Mouse (Mus musculus) CH12.LX (cell line): Measurements from ENCODE around the gene Serac1. TPM values are rescaled to one million over a fixed set of nuclear protein-coding genes. Genes with fewer than 3 reads are reported as not detected.

Experiments
- DNase-seq: peaks from one replicate; pipeline ENCODE4 v3.0.0-alpha.2; 2013; ENCODE audit errors: extremely low read depth
- H3K27ac ChIP-seq: 2 replicates; pipeline ENCODE4 v1.5.1; 2012; ENCODE audit warnings: low read depth, mild to moderate bottlenecking, control low read depth, moderate library complexity; ENCODE audit not compliant: insufficient read depth
- H3K27me3 ChIP-seq: replicated peaks from 2 replicates; pipeline ENCODE3; 2012; ENCODE audit warnings: inconsistent platforms
- H3K36me3 ChIP-seq, 2 experiments: replicated peaks in 1 of 2; 2 replicates each; pipeline versions ENCODE3 to v1.6.1; 2012; ENCODE audit warnings: inconsistent platforms in 1 of 2, low read length in 1 of 2, mild to moderate bottlenecking in 1 of 2, mixed read lengths in 1 of 2, moderate library complexity in 1 of 2; ENCODE audit not compliant: control insufficient read depth in 1 of 2, insufficient read depth in 1 of 2
- H3K4me1 ChIP-seq, 2 experiments: 2 replicates each; pipeline ENCODE4 v1.6.1; 2012; ENCODE audit warnings: inconsistent platforms in 1 of 2, moderate library complexity in 1 of 2; ENCODE audit not compliant: insufficient read depth in 2 of 2, control insufficient read depth in 1 of 2
- H3K4me2 ChIP-seq: 2 replicates; pipeline ENCODE4 v1.6.1; 2012; ENCODE audit warnings: low read depth, mild to moderate bottlenecking, control low read depth; ENCODE audit not compliant: poor library complexity, insufficient read depth, severe bottlenecking
- H3K4me3 ChIP-seq, 3 experiments: fragments of 150-350 bp in 1 of 3; sonication (generic) in 1 of 3; replicated peaks in 1 of 3; 2 replicates each; pipeline versions ENCODE3 to v1.5.1; 2011 to 2012; ENCODE audit warnings: low read depth in 2 of 3, low read length in 2 of 3, mild to moderate bottlenecking in 2 of 3, moderate library complexity in 2 of 3, control low read depth in 1 of 3, improper control_type of control experiment in 1 of 3, inconsistent platforms in 1 of 3, mixed read lengths in 1 of 3; ENCODE audit not compliant: poor library complexity in 1 of 3
- H3K79me2 ChIP-seq: replicated peaks from 2 replicates; pipeline ENCODE4 v1.6.1; 2012; ENCODE audit warnings: mild to moderate bottlenecking, moderate library complexity; ENCODE audit not compliant: control insufficient read depth, poor library complexity, insufficient read depth, severe bottlenecking; ENCODE audit errors: extremely low read depth
- H3K9ac ChIP-seq: 2 replicates; pipeline ENCODE4 v1.6.1; 2012; ENCODE audit warnings: low read depth, mild to moderate bottlenecking, control low read depth, moderate library complexity; ENCODE audit not compliant: insufficient read depth
- H3K9me3 ChIP-seq: replicated peaks from 2 replicates; pipeline ENCODE3; 2012; ENCODE audit warnings: low read length, inconsistent platforms, mixed read lengths
- BHLHE40 ChIP-seq: IDR thresholded peaks from 2 replicates; pipeline ENCODE4 v1.6.1; 2011; ENCODE audit warnings: mild to moderate bottlenecking, low read depth, low read length, improper control_type of control experiment
- CTCF ChIP-seq, 2 experiments: IDR thresholded peaks in 1 of 2; conservative IDR thresholded peaks in 1 of 2; 2 replicates each; pipeline ENCODE4 v1.5.1; 2011 to 2012; ENCODE audit warnings: low read depth in 2 of 2, low read length in 2 of 2, improper control_type of control experiment in 1 of 2, inconsistent platforms in 1 of 2, mild to moderate bottlenecking in 1 of 2, moderate library complexity in 1 of 2
- E2F4 ChIP-seq: IDR thresholded peaks from 2 replicates; pipeline ENCODE4 v1.6.1; 2011; ENCODE audit warnings: low read depth, low read length, improper control_type of control experiment; ENCODE audit not compliant: insufficient replicate concordance
- EP300 ChIP-seq: IDR thresholded peaks from 2 replicates; pipeline ENCODE4 v1.6.1; 2011; ENCODE audit warnings: low read length, improper control_type of control experiment
- ETS1 ChIP-seq: conservative IDR thresholded peaks from 2 replicates; pipeline ENCODE4 v1.6.1; 2012; ENCODE audit warnings: low read depth, mild to moderate bottlenecking, inconsistent platforms, low read length, improper control_type of control experiment, moderate library complexity
- IRF4 ChIP-seq: IDR thresholded peaks from 2 replicates; pipeline ENCODE4 v1.6.1; 2014; ENCODE audit warnings: low read depth, mild to moderate bottlenecking, inconsistent platforms, low read length, improper control_type of control experiment
- JUN ChIP-seq: IDR thresholded peaks from 2 replicates; pipeline ENCODE4 v1.6.1; 2011; ENCODE audit warnings: low read depth, mild to moderate bottlenecking, low read length, improper control_type of control experiment, moderate library complexity; ENCODE audit not compliant: insufficient read depth
- MAX ChIP-seq: IDR thresholded peaks from 2 replicates; pipeline ENCODE4 v1.6.1; 2011; ENCODE audit warnings: low read length, improper control_type of control experiment
- NELFE ChIP-seq: IDR thresholded peaks from 2 replicates; pipeline ENCODE4 v1.6.1; 2011; ENCODE audit warnings: low read depth, low read length, improper control_type of control experiment
- NRF1 ChIP-seq: IDR thresholded peaks from 2 replicates; pipeline ENCODE4 v1.6.1; 2014; ENCODE audit warnings: low read depth, mild to moderate bottlenecking, inconsistent platforms, low read length, improper control_type of control experiment, moderate library complexity
- PAX5 ChIP-seq: IDR thresholded peaks from 2 replicates; pipeline ENCODE4 v1.6.1; 2012; ENCODE audit warnings: low read length, inconsistent platforms, mixed read lengths
- POLR2AphosphoS2 ChIP-seq: IDR thresholded peaks from 2 replicates; pipeline ENCODE4 v1.6.1; 2011; ENCODE audit warnings: low read depth, low read length, improper control_type of control experiment
- SIN3A ChIP-seq: IDR thresholded peaks from 2 replicates; pipeline ENCODE4 v1.6.1; 2012; ENCODE audit warnings: low read length, improper control_type of control experiment, inconsistent platforms
- TCF12 ChIP-seq: IDR thresholded peaks from 2 replicates; pipeline ENCODE4 v1.6.1; 2014; ENCODE audit warnings: low read depth, mild to moderate bottlenecking, inconsistent platforms, low read length, improper control_type of control experiment
- ZMIZ1 ChIP-seq: IDR thresholded peaks from 2 replicates; pipeline ENCODE4 v1.6.1; 2012; ENCODE audit warnings: low read depth, mild to moderate bottlenecking, inconsistent platforms, low read length, improper control_type of control experiment
- dilution Hi-C: fragments of 300-500 bp; cut with MboI; formaldehyde crosslinking; loops from 2 replicates; pipeline ENCODE4 v1.14.3; 2020; ENCODE audit warnings: low sequenced_read_pairs; ENCODE audit not compliant: extremely low pct_unique_long_range_greater_than_20kb, extremely low pct_ligation_motif_present
- in situ Hi-C: fragments of 300-500 bp; cut with MboI; formaldehyde crosslinking; loops from 3 replicates; pipeline ENCODE4 v1.14.3; 2019; ENCODE audit warnings: low sequenced_read_pairs, low pct_ligation_motif_present, low pct_unique_long_range_greater_than_20kb, mixed read lengths
- polyA plus RNA-seq: library from polyadenylated mRNA; unstranded; fragments of >175 nt; gene quantifications from 2 replicates; pipeline ENCODE4 v1.2.1, GENCODE M21; 2012; ENCODE audit warnings: low read depth; ENCODE audit not compliant: insufficient read length
- total RNA-seq, 2 experiments: library from RNA; depleted of rRNA; stranded (reverse); fragments of 300-350 nt in 1 of 2; fragments of >200 nt in 1 of 2; gene quantifications; 2 replicates each; pipeline ENCODE4 v1.2.3; 2012 to 2014

The Serac1 gene
- total and polyA plus RNA-seq, 3 experiments = 1.9 to 2.9 (median 2.1) TPM

DNA sequence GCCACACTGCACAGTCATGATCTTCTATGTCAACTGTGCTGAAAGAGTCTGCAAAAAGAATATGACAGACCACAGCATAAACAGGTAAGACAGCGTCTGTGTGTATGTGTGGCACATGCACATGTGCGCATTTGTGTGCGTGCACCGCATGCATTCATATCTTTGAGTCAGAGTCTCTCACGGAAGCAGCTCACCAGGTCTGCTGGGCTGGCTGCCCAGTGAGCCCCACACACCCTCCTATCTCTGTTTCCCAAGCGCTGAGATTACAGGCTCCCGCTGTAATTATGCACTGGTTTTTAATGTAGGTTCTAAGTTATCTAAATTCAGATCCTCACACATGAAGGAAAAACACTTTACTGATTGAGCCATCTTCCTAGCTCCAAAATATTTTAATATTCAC, 11.9 kb downstream of the Serac1 start:
- no peak for TF ChIP-seq ETS1
- TF ChIP-seq E2F4 = no peak
- no peak for TF ChIP-seq CTCF (conservative IDR thresholded peaks at IDR 0.05 in 1 of 2, IDR thresholded peaks at IDR 0.05 in 1 of 2; ENCODE audit: low read depth in 2 of 2, low read length in 2 of 2)
- TF ChIP-seq NRF1 = no peak
- TF ChIP-seq JUN = no peak
- TF ChIP-seq NELFE = no peak
- TF ChIP-seq MAX = no peak
- peaks cover 0 to 28% of the 10 kb centered on the region in 2 experiments; a peak in 2 of 4 replicates for H3K4me1 ChIP-seq
- H3K9me3 ChIP-seq = peaks cover 2% of the 10 kb centered on the region
- DNase-seq = no peak
- no peak overlapping the region for H3K9ac ChIP-seq
- H3K36me3 ChIP-seq = peaks cover 21 to 55% of the 10 kb centered on the region in 2 experiments
- H3K4me3 ChIP-seq = no peak overlapping the region
- H3K79me2 ChIP-seq = no peaks in the 10 kb centered on the region
- no peak overlapping the region for H3K27ac ChIP-seq
- H3K27me3 ChIP-seq = no peaks in the 10 kb centered on the region
- dilution Hi-C loops (no loop called here), in situ Hi-C loops (no loop called here)
- H3K4me2 ChIP-seq = no peak overlapping the region

DNA sequence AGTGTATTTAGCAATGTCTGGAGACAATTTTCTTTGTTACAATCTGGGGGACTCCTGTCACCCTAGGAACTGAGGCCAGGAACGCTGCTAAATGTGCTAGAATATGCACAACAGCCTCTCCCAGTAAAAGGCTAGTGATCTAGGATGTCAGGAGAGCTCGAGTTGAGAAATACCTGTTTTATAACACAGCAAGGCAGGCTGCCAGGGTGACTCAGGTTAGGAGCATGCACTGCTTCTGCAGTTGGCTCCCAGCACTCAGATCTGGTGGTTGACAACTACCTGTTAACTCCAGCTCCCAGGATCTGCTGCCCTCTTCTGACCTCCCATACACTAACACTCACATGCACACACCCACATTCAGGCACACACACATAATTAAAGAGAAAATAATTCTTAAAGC, 13.5 kb downstream of the Serac1 start:
- H3K4me1 ChIP-seq = peaks cover 0 to 28% of the 10 kb centered on the region in 2 experiments; a peak in 2 of 4 replicates
- in situ Hi-C loops = no loop called here
- no peak for DNase-seq
- H3K9ac ChIP-seq = no peak overlapping the region
- H3K27ac ChIP-seq = no peak overlapping the region
- no peak overlapping the region for H3K4me3 ChIP-seq
- no peak for TF ChIP-seq PAX5
- no peak for TF ChIP-seq E2F4
- no peak for TF ChIP-seq JUN
- peaks cover 2% of the 10 kb centered on the region for H3K9me3 ChIP-seq
- H3K27me3 ChIP-seq = no peaks in the 10 kb centered on the region
- no peaks in the 10 kb centered on the region for H3K79me2 ChIP-seq
- H3K4me2 ChIP-seq = no peak overlapping the region
- dilution Hi-C loops = no loop called here
- peaks cover 17 to 46% of the 10 kb centered on the region in 2 experiments for H3K36me3 ChIP-seq

DNA sequence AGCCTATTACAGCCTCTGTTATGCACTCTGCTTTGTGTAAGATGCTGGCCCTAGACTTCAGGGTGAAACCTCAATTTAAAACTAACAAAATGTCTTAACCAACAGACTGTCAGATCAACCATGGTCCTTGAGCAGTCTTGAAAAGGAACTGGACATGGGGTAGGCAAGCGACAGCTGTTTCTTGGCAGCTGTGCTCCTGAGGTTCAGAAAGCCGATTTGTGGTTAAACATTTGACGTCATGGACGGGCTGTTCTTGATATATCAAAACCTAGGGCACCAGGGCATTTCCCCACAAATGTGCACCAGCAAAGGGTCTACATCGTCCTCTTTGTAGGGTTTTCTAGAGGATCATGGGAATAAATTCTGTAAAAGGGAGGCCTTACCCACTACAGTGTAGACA, 16.0 kb downstream of the Serac1 start:
- Histone ChIP-seq H3K4me2 (no peak overlapping the region), H3K27ac (no peak overlapping the region), H3K27me3 (no peaks in the 10 kb centered on the region), H3K4me3 (no peak overlapping the region), H3K36me3 (peaks cover 13 to 44% of the 10 kb centered on the region in 2 experiments), H3K4me1 (peaks cover 0 to 28% of the 10 kb centered on the region in 2 experiments; a peak in 2 of 4 replicates), H3K9me3 (peaks cover 2% of the 10 kb centered on the region), H3K9ac (no peak overlapping the region), H3K79me2 (no peaks in the 10 kb centered on the region)
- dilution Hi-C loops (no loop called here), in situ Hi-C loops (no loop called here)
- peak; percentile 61 for DNase-seq
- peak; percentile 47; the same call in 1 of the 2 replicates for TF ChIP-seq SIN3A
- TF ChIP-seq ZMIZ1 = no peak
- TF ChIP-seq ETS1 = peak; percentile 77
- TF ChIP-seq TCF12 = peak; percentile 69; the same call in 1 of the 2 replicates
- TF ChIP-seq IRF4 = 0 out of 2 replicates have a peak, but pooled peaks have one; percentile 33
- TF ChIP-seq EP300 = peak; percentile 35; the same call in 1 of the 2 replicates
- no peak for TF ChIP-seq POLR2AphosphoS2
- TF ChIP-seq BHLHE40 = peak; percentile 15; the same call in 1 of the 2 replicates
